Mouse (Mus musculus): ENCODE measurements at regions not wholly inside any gene's neighbourhood (a gene's known extent, or its start where the extent isn't known, plus 50 kb on each side); places are given as distances from the start of the nearest gene placed in this dataset.

GRCm38 (mm10) chr13:59212296-59212701, 372.7 kb downstream of the Agtpbp1 start:
- TF ChIP-seq CTCF (IDR thresholded peaks at IDR 0.05; ENCODE audit: low read depth): no peak
- TF ChIP-seq EP300 (optimal IDR thresholded peaks at IDR 0.05): no peak

Data from stomach, postnatal 0 days (tissue).